Mouse (Mus musculus) mature B cell (primary cell): ENCODE measurements around the gene Tnfsf9.

Experiments
- in situ Hi-C: fragments of 300-500 bp; cut with MboI; formaldehyde crosslinking; loops from 2 replicates; pipeline ENCODE4 v1.14.3; 2019

Tnfsf9 gene

DNA sequence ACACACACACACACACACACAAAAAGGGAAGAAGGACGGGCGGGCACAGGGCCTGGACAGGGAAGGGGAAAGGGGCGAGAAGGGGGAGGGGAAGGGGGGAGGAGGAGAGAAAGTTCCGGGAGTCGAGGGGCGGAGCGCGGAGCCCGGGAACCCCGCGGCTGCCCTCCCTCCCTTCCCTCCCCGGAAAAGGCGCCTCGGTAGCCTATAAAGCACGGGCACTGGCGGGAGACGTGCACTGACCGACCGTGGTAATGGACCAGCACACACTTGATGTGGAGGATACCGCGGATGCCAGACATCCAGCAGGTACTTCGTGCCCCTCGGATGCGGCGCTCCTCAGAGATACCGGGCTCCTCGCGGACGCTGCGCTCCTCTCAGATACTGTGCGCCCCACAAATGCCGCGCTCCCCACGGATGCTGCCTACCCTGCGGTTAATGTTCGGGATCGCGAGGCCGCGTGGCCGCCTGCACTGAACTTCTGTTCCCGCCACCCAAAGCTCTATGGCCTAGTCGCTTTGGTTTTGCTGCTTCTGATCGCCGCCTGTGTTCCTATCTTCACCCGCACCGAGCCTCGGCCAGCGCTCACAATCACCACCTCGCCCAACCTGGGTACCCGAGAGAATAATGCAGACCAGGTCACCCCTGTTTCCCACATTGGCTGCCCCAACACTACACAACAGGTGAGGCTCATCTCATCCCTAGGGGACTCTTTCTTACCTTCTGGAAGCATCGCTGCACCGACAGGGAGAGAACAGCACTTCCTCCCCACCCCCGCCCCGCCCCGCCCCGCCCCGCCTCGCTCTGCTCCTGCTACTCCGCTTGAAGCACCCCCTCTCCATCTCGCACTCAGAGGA, at the start of gene Tnfsf9:
Tnfsf9 (plus strand) TSS at position 145 of the 854 bp plus-strand sequence.
- in situ Hi-C loops, result no loop called here

DNA sequence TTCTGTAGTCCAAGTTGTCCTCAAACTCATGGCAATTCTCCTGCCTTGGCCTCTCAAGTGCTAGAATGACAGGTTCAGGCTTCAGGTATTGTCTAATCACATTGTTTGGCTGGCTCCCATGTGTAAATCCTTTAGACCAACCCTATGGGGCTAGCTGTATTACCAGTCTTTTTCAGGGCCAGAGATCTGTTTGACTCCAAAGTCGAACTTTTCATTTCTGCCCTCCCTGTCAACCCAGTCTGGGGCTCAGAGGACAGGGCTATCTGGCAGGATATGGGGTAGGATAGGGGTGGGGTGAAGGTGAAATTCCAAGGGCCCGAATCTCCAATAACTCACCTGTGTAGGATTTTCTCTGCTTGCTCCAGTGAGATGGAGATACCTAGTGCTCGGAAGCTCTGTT, 48.9 kb upstream of the Tnfsf9 start:
- in situ Hi-C loops, result no loop called here

DNA sequence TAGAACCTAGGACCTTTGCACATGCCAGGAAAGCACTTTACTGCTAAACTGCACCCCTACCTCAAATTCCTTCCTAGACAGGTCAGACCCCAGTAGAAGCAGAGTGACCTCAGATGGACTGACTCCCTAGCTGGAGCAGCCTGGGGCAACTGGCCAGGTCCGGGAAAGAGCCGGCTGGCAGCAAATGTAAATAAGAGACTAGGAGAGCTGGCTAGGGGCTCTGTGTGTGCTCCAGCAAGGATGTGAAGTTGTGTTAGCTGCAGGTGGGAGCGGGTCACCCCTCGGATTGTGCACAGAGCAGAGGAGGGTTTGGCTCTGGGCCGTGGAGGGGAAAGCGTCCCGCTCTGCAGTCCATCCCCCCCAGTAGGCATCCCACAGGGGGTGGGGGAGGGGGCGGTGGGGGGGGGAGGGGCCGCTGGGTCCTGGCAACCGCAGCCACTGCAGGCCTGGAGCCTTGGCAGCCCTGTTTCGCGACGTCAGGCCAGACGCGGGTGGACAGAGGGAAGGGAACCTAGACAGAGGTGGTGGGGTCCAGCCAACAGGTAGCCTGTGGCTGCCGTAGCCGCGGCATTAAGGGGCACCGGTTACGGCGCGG, 46.1 kb upstream of the Tnfsf9 start, which contains the start of gene Crb3:
Crb3 (plus strand) TSS at position 215 of the 595 bp plus-strand sequence.
- in situ Hi-C loops, result no loop called here

DNA sequence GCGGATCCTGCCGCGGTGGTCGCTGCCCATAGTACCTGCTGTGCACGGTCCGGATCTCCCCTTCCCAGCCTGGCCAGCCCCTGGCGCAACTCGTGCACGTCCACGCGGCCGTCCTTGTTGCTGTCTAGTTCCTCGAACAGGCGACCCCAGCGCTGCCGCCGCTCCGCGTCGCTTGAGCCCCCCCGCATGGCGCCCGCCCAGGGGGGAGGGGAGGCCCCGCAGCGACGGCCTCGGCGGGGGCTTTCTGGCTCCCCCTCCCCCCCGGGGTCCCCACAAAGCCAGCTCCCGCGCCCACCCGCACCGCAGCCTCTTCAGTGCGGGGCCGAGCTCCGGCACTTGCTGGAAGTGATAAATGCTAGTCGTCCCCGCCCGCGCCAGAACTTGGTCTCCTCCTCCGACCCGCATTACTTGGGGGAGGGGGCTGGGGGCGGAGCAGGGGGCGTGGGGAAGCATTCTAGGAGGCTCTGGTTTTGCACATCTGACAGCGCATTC, 45.6 kb upstream of the Tnfsf9 start, which contains the start of gene Slc25a23:
Slc25a23 (minus strand) TSS at position 378 of the 492 bp plus-strand sequence.
- in situ Hi-C loops, result no loop called here

DNA sequence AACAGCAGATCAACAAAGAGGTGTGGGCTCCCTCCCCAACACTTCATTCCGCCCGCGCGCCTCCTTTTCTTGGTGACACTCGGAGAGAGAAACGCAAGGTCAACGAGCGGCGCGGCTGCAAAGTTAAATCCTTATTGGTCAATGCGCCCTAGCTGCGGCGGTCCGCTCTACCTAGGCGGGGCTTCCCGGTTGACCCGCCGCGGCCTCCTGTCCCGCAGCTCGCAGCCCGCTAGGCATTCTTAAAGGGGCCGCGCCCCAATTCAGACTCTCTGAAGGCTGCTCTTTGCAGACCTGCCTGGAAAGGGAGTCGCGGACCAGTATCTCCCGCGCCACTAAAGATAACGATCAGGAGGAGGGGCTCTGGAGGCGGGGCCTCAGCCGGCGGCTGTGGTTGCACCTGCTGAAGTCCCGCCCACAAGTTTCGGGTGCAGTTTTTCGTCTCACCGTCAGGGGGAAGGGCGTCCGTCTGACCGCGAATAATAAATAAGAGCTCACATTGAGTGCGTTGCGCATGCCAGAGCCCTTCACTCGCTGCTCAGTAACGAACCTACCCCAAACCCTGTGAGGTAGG, 44.8 kb upstream of the Tnfsf9 start:
- in situ Hi-C loops, result no loop called here

DNA sequence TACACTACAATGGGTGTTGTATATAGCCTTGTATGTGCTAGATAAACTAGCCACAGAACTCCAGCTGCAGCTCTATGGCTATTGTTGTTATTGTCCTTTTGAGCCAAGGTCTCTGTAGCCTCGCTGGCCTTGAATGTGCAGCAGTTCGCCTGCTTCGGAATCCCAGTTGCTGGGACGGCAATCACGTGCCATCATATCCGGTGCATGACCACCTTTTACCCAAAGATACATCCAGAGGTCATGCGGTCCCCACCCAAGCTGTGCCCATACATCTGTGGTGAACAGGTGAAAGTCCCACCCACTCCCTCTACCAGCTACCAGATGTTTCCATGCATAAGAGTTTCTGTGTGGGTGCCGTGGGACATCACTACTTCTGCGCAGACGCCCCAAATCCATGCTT, 44.1 kb upstream of the Tnfsf9 start:
- in situ Hi-C loops, result no loop called here

DNA sequence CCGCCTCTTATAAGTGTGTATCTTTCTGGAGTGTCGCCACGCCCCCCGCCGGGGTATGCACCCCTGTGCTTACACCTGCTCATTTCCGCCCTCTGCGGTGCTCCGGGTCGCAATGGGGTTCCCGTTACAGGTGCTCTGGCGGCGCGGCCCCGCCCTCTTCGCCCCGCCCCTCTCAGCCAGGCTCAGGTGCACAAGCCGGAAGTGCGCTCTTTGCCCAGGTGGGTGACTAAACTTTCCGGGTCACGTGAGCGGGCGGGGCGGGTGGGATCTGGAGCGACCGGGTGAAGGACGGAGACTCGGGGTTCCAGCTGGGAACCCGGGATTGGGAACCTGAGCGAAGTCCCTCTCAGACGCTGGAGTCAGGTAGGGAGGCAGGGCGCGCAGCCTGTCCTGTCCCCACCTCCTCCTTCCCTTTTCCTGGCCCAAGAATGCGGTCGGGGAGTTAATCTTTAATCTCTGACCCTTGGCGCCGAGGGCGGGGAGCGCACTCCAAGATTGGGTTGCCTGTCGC, 43.1 kb upstream of the Tnfsf9 start:
- in situ Hi-C loops, result no loop called here

DNA sequence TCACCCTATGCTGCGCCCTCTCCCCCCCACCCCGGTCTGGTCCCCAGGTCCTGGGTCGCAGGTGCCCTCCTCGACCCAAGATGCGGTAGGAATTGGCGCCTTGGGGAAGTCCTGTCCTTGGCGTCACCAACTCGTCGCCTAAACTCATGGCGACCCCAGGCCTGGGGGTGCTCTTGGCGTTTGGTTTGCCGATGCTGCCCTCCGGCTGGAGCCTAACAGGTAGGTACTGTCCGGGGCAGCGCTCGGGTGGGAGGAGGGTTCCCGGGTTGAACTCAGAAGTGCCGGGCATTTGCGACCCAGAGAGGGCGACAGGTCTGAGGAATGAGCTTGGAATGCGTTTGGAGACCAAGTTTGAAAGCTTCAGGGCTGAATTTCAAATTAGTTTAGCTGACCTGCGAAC, 42.6 kb upstream of the Tnfsf9 start:
- in situ Hi-C loops, result no loop called here

DNA sequence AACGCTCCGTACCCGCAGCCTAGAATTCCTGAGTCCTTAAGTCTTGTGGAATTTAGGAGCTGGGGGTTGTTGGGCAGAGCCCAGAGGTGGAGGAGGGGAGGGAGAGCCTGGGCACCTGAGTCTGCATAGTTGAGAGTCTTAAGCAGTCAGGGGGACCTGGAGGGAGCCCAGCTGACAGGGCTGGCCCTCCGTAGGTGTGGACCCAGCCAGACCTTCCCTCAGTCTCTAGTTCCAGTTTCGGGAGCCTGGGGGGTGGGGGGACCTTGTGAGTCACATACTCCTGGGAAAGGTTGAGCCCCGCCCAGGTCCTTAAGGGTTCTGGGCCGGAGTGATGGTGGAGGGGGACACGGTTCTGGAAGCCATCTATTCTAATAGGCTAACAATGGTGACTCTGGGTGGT, 42.1 kb upstream of the Tnfsf9 start:
- in situ Hi-C loops, result no loop called here

DNA sequence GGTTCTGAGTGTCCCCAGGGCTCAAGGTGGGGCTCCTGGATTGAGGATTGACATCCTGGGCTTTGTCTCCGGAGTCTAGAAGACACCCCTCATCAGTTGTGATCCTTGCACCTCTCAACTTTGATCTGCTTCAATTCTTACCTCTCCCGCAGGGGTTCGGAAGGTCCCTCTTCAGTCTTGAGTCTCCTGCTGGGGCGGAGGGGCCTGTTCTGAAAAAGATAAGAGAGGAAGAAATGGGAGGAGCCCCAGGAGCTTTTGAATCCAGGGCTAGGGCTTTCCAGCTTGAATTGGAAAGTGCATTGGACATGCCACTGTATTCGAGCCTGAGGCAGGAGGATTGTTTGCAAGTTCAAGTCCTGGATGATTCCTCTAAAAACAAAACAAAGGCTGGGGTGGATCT, 38.2 kb upstream of the Tnfsf9 start:
- in situ Hi-C loops, result no loop called here

DNA sequence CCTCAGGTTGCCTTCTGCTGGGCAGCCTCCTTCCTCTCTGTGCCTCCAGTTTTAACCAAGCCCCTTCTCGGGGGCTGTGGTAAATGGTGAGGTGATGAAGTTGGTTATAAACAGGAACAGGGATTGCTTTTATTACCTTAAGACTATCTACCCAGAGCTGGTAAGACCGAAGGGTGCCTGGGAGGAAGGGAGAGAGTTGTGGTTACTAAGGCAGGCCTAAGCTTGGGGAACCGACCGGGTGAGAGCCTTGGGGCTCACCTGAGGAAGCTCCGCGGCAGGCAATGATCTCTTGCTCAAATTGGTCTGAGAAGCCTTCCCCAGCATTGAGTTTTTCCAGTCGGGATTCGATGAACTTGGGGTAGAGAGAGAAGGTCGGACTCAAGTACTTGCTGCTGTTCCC, 34.9 kb upstream of the Tnfsf9 start:
- in situ Hi-C loops, result no loop called here

DNA sequence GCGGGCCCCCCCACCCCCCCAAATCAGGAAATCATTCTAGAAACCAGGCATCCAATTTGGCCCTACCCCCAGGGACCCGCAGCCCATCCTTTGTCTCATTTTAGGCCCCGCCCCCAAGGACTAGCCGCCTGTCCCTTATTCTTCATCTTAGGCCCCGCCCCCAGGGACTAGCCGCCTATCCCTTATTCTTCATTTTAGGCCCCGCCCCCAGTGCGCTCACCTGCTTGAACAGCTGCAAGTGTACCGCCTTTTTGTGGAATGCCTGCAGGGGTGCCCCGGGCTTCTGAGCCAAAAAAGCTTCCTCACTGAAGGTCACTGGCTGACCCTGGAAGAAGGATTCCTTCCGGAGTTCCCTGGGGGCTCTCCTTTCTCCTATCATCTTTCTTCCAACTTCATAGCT, 34.4 kb upstream of the Tnfsf9 start:
- in situ Hi-C loops, result no loop called here

DNA sequence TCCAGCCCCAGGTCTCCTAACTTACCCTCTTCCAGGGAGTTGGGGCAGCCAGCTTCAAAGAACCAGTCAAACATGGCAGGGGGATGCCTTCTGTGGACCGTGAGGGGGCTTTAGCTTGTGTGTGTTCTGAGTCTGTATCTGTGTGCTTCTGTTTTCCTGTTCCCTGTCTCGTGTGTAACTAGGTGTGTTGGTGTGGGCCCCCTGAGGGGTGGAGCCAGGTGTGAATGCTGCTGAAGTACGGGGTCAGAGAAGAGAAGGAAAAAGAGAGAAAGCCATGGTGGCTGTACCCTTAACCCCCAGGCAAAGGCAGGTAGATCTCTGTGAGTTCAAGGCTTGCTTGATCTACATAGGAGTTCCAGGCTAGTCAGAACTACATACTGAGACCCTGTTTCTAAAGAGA, 28.2 kb upstream of the Tnfsf9 start:
- in situ Hi-C loops, result no loop called here

DNA sequence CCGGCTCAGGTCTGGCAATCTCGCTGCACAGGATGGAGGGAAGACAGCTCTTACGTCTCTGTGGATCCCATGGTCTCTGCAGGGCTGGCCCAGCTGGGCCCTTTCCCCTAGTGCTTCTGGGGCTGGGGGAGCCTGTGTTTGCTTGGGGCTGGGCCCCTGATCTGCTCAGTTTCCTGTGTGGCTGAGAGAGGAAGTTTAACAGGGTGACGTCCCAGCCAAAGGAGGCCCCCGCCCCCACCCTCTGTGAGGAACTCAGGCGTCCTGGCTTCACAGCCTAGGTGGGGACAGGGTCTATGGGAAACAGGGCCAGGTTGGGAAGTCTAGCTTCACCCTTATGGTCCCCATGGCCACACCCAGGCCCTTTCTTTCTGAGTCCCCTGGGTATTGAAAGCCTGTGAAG, 26.8 kb upstream of the Tnfsf9 start, which contains the start of gene Dennd1c:
Dennd1c (minus strand) TSS at position 179 of the 400 bp plus-strand sequence.
- in situ Hi-C loops, result no loop called here

DNA sequence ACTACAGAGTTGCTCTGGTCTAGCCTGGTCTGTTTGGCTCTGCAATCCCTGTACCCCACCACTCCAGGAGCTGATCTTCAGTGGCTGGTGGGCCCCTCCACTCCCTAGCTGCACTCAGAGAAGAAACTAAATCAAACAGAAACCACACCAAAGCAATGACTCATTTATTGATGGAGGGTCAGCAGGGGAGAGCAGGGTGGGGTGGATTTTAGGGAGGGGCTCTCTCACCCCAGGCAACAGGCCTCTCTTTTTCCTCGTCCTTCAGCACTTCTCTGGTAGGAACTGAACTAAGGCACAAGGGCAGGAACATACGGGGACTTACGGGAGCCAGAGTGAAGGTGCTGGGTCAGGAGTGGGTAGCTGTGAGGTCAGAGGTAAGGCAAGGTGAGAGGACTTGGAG, 25.2 kb upstream of the Tnfsf9 start:
- in situ Hi-C loops, result no loop called here

DNA sequence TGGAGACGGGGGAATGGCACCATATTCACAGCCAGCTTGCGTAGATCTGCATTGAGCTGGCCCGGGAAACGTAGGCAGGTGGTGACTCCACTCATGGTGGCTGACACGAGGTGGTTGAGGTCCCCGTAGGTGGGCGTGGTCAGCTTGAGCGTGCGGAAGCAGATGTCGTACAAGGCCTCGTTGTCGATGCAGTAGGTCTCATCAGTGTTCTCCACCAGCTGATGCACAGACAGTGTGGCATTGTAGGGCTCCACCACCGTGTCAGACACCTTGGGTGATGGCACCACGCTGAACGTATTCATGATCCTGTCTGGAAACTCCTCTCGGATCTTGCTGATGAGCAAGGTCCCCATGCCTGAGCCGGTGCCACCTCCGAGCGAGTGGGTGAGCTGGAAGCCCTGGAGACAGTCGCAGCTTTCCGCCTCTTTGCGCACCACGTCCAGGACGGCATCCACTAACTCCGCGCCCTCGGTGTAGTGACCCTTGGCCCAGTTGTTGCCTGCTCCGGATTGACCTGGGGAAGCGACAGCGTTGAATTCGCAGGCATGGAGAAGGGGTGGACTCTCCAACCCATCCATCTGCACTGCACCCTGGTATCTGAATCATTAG, 23.8 kb upstream of the Tnfsf9 start:
- in situ Hi-C loops, result no loop called here

DNA sequence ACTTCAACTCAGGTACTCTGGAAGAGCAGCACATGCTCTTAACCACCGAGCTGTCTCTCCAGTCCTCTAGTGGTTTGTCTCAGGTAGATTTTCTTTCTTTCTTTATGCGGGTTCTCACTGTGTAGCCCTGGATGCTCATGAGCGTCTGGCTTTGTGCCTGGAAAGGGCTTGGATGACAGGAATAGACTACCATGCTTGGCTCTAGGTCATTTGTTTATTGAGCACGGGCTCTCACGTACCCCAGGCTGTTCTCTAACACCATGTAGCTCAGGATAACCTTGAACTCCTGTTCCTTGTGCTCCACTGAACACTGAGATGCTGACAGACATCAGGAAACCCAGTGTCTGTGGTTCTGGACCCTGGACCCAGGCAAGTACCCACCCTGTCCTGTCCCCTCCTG, 22.6 kb upstream of the Tnfsf9 start:
- in situ Hi-C loops, result no loop called here

DNA sequence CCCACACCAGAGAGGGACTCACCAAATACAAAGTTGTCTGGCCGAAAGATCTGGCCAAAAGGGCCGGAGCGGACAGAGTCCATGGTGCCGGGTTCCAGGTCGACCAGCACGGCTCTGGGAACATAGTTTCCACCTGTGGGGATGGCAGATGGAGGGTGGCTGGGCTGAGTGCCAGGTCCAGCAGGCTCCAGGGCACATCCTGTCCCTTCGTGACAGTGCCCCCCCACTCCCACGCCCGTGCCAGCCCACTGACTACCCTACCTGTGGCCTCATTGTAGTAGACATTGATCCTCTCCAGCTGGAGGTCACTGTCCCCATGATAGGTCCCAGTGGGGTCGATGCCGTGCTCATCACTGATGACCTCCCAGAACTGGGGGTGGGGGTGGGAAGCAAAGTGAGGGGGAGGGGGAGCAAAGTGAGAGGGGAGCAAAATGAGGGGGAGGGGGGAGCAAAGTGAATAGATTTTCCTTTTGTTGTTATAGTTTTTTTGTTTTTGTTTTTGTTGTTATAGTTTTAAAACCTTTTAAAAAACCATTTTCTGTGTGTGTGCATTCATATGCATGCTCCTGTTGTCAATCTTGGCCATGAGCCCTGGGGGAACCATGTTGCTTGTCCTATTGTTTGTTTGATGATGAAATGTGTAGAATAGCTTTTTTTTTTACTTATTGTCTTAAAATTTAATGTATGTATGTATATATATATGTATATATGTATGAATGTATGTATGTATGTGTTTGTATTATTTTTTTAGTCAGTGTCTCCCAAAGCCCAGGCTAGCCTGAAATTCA, 19.0 kb upstream of the Tnfsf9 start:
- in situ Hi-C loops, result no loop called here

DNA sequence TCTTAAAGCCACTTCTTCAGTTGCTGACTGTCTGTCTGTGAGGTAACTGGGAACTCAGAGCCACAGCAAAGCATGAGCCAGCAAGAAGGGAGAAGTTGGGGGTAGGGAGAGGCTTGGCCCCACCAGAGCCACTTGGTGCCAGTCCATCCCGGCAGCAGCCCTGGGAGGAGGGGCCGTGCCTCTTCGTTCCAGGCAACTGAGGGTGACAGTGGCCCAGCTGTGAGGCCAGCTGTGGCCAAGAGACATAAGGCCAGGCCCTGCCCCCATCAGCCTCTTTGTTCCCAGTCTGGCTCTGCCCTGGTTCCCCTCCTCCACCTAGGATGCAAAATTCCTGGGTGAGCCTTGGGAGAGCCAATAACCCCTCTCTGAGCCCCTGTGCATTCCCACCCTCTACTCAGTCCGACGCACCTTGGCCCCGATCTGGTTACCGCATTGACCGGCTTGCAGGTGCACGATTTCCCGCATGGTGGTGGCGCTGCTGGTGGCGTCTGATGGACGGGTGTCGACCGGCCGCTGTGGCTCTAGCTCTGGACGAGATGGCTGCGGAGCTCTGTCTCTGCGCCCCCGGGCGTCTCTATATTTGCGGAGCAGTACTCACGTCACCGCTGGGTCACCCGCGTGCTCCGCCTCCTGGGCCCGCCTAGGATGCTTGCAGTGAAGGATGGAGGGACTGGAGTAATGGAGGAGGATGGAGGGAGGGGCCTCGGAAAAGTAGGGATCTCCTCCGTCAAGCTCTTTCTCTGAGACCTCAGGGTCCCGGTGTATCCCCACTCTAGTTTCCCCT, 17.9 kb upstream of the Tnfsf9 start, which contains the start of gene Tubb4a:
Tubb4a (minus strand) TSS at position 734 of the 784 bp plus-strand sequence.
- in situ Hi-C loops, result no loop called here

DNA sequence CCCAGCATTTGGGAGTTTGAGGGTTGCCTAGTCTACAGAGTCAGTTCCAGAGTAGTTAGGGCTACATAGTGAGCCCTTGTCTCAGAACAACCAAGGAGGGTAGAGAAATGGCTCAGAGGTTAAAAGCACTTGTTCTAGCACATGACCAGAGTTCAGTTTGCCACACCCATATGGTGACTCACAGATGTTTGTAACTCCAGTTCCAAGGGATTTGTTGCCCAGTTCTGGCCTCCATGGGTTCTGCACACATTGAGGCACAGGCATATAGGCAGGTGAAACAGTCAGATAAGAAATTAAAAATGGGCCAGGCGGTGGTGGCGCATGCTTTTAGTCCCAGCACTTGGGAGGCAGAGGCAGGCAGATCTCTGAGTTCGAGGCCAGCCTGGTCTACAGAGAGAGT, 10.9 kb upstream of the Tnfsf9 start:
- in situ Hi-C loops, result loop anchor here (10.0 kb wide), 1 partner anchor 241 kb away; no protein-coding TSS in a partner anchor
